Mouse (Mus musculus) erythroblast, embryonic 14.5 days (primary cell): ENCODE results near the gene Slc16a2. TPM values are rescaled to one million over a fixed set of nuclear protein-coding genes. Genes with fewer than 3 reads are reported as not detected.
"Not testable (repeated sequence)": the region's sequence is repeated elsewhere in the genome, so short reads cannot be mapped to it uniquely, and the experiment has no call there.

ENCODE experiments used
- H3K27me3 ChIP-seq: 2 replicates; pipeline ENCODE4 v1.6.1; 2012; ENCODE audit warnings: inconsistent platforms; ENCODE audit not compliant: control insufficient read depth
- H3K36me3 ChIP-seq: 2 replicates; pipeline ENCODE4 v1.6.1; 2012; ENCODE audit warnings: mild to moderate bottlenecking, inconsistent platforms; ENCODE audit not compliant: control insufficient read depth
- H3K4me1 ChIP-seq: 2 replicates; pipeline ENCODE4 v1.6.1; 2012; ENCODE audit warnings: inconsistent platforms; ENCODE audit not compliant: control insufficient read depth
- H3K4me3 ChIP-seq: replicated peaks from 2 replicates; pipeline ENCODE3; 2012; ENCODE audit warnings: moderate library complexity, mild to moderate bottlenecking, inconsistent platforms
- H3K9me3 ChIP-seq: 2 replicates; pipeline ENCODE4 v1.6.1; 2012; ENCODE audit warnings: low read length, inconsistent platforms, mixed read lengths; ENCODE audit not compliant: control insufficient read depth
- GATA1 ChIP-seq: IDR thresholded peaks from 2 replicates; pipeline ENCODE4 v1.6.1; 2012; ENCODE audit warnings: low read length, inconsistent platforms, mixed read lengths
- TAL1 ChIP-seq: IDR thresholded peaks from 3 replicates; pipeline ENCODE4 v1.6.1; 2012; ENCODE audit warnings: low read length, inconsistent platforms, mixed read lengths
- polyA plus RNA-seq: library from polyadenylated mRNA; stranded (reverse); fragments of >175 nt; gene quantifications from 2 replicates; pipeline ENCODE4 v1.2.3, GENCODE M21; 2012

The Slc16a2 gene
- polyA plus RNA-seq, 1 experiment, result 0.01 TPM

GRCm38 (mm10) chrX:103688551-103688950 lies 133.2 kb downstream of the Slc16a2 start:
- Histone ChIP-seq H3K27me3 (peaks cover 30% of the 10 kb centered on the region), H3K36me3 (no peaks in the 10 kb centered on the region), H3K4me3 (no peak overlapping the region), H3K9me3 (peaks cover 4% of the 10 kb centered on the region; the same call in 1 of the 2 replicates), H3K4me1 (no peaks in the 10 kb centered on the region)
- TF ChIP-seq TAL1, result no peak

DNA sequence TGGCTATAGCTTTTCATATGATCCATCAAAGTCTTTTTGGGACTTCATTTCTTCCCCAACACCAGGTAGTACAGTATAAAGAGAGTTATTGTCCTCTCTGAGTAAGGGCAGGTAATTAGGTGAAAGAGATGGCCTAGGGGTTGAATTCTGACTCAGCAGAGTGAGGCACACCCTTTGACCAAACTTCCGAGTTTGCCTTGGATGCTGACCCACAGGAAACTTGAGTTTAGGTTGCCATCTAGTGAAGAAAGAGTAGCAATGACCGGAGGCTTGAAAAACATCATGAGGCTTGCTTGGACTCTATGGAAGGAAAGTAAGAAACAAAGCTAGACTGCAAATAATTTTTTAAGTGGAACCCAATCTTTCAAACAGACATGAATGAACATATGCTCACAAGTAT lies 147.1 kb downstream of the Slc16a2 start:
- TF ChIP-seq GATA1 (no peak), TAL1 (no peak)
- Histone ChIP-seq H3K4me3 (no peak overlapping the region), H3K4me1 (no peaks in the 10 kb centered on the region), H3K9me3 (no peaks in the 10 kb centered on the region), H3K27me3 (peaks cover 5% of the 10 kb centered on the region; the same call in 1 of the 2 replicates), H3K36me3 (no peaks in the 10 kb centered on the region)

- Histone ChIP-seq H3K9me3 (no peaks in the 10 kb centered on the region), H3K36me3 (no peaks in the 10 kb centered on the region), H3K4me3 (no peak overlapping the region), H3K27me3 (peaks cover 2% of the 10 kb centered on the region; the same call in 1 of the 2 replicates), H3K4me1 (no peaks in the 10 kb centered on the region)
- TF ChIP-seq TAL1 (no peak), GATA1 (no peak)
These were observed 148.0 kb downstream of the Slc16a2 start for GRCm38 (mm10) chrX:103673761-103674160.

DNA sequence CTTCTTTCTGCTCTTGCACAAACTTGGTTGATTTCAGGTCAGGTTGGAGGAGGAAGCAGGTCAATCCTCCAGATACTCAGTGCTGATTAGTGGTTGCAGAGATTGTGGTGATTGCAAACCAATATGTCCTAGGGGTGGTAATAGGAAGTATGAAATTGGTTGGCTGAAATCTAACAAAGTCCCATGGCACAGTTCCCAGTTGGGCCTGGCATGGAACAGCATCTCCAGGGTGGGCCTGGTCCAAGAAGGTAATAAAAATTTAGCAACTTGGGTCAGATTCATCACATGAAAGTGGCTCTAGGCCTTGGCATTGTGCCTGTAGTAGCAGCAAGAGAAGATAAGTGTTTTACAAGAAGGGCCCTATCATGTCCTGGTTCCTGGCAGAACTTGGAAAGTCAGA lies 151.5 kb downstream of the Slc16a2 start:
- TF ChIP-seq GATA1 (no peak), TAL1 (no peak)
- no peaks in the 10 kb centered on the region for H3K9me3 ChIP-seq

GRCm38 (mm10) chrX:103664445-103664844 lies 157.3 kb downstream of the Slc16a2 start:
- not testable (repeated sequence) for H3K36me3 ChIP-seq, H3K4me1 ChIP-seq, H3K4me3 ChIP-seq, H3K27me3 ChIP-seq
- H3K9me3 ChIP-seq, result peaks cover 13% of the 10 kb centered on the region

More for the DNA sequence above, 151.5 kb downstream of the Slc16a2 start:
- H3K4me3 ChIP-seq, result no peak overlapping the region
- no peaks in the 10 kb centered on the region for H3K36me3 ChIP-seq
- H3K27me3 ChIP-seq, result peaks cover 2% of the 10 kb centered on the region; the same call in 1 of the 2 replicates
- H3K4me1 ChIP-seq, result no peaks in the 10 kb centered on the region

DNA sequence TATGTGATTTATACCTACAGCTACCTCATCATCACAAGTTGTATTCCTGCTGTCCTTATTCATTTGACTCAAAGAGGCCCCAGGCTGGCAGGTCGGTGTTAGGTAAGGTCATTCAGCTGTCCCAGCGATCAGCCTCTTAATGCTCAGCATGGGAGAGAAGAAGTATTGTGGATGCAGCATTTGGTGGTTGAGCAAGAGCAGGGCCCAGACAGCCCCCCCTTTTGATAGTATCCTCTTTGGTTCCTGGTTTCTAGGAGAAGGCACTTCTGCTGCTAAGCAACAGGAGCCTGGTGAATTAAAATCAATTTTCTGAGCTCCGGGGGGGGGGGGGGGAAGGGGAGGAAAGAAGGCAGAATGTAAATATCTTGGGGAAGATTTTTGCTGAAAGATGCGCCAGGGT lies 162.8 kb downstream of the Slc16a2 start:
- Histone ChIP-seq H3K4me1 (no peaks in the 10 kb centered on the region), H3K4me3 (no peak overlapping the region), H3K27me3 (peaks cover 14% of the 10 kb centered on the region), H3K36me3 (no peaks in the 10 kb centered on the region), H3K9me3 (peaks cover 13% of the 10 kb centered on the region)
- TF ChIP-seq GATA1, result no peak
- TF ChIP-seq TAL1, result no peak

DNA sequence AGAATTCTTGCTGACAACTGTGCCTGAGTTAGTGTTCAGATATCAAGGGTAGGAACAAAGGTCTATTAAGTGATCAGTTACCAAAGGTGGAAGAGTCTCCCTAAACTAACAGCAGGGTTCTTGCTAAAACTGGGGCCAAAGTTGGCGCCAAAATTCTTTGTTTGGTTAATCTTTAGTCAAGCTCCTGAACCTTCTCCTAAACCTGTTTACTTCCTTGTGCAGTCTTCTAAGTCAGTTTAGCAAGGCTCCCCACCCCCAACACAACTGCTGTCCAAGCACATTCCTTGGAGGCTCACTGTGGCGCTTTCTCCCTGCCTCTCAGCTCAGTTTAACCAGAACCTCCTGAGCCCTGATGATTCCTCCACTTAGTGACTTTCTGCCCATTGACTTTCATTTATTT lies 168.8 kb downstream of the Slc16a2 start:
- peaks cover 9% of the 10 kb centered on the region; the same call in 1 of the 2 replicates for H3K27me3 ChIP-seq
- H3K36me3 ChIP-seq, result no peaks in the 10 kb centered on the region
- no peak overlapping the region for H3K4me3 ChIP-seq
- no peaks in the 10 kb centered on the region for H3K9me3 ChIP-seq
- TF ChIP-seq TAL1, result no peak
- no peak for TF ChIP-seq GATA1
- no peaks in the 10 kb centered on the region for H3K4me1 ChIP-seq

DNA sequence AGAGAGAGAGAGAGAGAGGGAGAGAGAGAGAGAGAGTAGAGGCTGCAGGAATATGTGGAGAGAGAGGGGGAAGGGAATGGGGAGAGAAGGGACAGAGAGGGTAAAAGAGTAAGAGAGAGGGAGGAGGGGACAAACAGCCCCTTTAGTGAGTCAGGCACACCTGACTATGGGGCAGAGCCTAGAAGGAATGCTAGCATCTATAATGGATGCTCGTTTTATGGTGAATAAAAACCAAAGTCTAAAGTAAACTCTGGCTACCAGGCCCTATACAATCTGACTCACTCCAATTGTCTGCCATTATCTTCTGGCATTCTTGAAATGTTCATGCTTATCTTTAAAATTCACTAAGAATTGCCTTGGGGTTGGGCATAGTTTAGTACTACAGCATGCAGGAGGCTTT lies 169.7 kb downstream of the Slc16a2 start:
- no peak for TF ChIP-seq TAL1
- TF ChIP-seq GATA1, result no peak
- H3K27me3 ChIP-seq, result peaks cover 9% of the 10 kb centered on the region; the same call in 1 of the 2 replicates
- H3K4me3 ChIP-seq, result no peak overlapping the region
- H3K4me1 ChIP-seq, result no peaks in the 10 kb centered on the region
- H3K36me3 ChIP-seq, result no peaks in the 10 kb centered on the region
- H3K9me3 ChIP-seq, result no peaks in the 10 kb centered on the region

Other genes with a start within 250 kb of the Slc16a2 start
- not detected in 2 replicates for gene Zcchc13, start 191.4 kb downstream of the Slc16a2 start, polyA plus RNA-seq
- gene Rlim, start 159.3 kb upstream of the Slc16a2 start, polyA plus RNA-seq, result 0.05 and 0.10 TPM in 2 replicates